Mouse (Mus musculus) MEL (cell line): ENCODE data around the gene Fas. TPM values are rescaled to one million over a fixed set of nuclear protein-coding genes. Genes with fewer than 3 reads are reported as not detected.

ENCODE experiments used
- DNase-seq: peaks from one replicate; pipeline ENCODE4 v3.0.0; 2011; ENCODE audit warnings: low read depth, low spot score
- H3K27ac ChIP-seq: 2 replicates; pipeline ENCODE4 v1.5.1; 2012; ENCODE audit warnings: low read depth, mild to moderate bottlenecking, control low read depth, low read length, moderate library complexity; ENCODE audit not compliant: control insufficient read depth
- H3K27me3 ChIP-seq, 2 experiments: fragments of 150-350 bp in 1 of 2; sonication (generic) in 1 of 2; 2 replicates each; pipeline ENCODE4 v1.6.1; 2012; ENCODE audit warnings: low read length in 2 of 2, mild to moderate bottlenecking in 2 of 2, improper control_type of control experiment in 1 of 2, moderate library complexity in 1 of 2; ENCODE audit not compliant: insufficient read depth in 2 of 2, control insufficient read depth in 1 of 2
- H3K36me3 ChIP-seq, 2 experiments: 2 replicates each; pipeline ENCODE4 v1.6.1; 2012 to 2014; ENCODE audit warnings: low read length in 2 of 2, improper control_type of control experiment in 1 of 2, inconsistent platforms in 1 of 2, mild to moderate bottlenecking in 1 of 2; ENCODE audit not compliant: insufficient read depth in 2 of 2, control insufficient read depth in 1 of 2
- H3K4me1 ChIP-seq, 2 experiments: fragments of 150-350 bp in 1 of 2; sonication (generic) in 1 of 2; 2 replicates each; pipeline ENCODE4 v1.6.1; 2012; ENCODE audit warnings: low read length in 2 of 2, improper control_type of control experiment in 1 of 2, mild to moderate bottlenecking in 1 of 2; ENCODE audit not compliant: insufficient read depth in 2 of 2, control insufficient read depth in 1 of 2
- H3K4me3 ChIP-seq, 2 experiments: fragments of 150-350 bp in 1 of 2; sonication (generic) in 1 of 2; 2 replicates each; pipeline ENCODE4 v1.5.1; 2012; ENCODE audit warnings: low read depth in 2 of 2, low read length in 2 of 2, mild to moderate bottlenecking in 2 of 2, moderate library complexity in 2 of 2, control low read depth in 1 of 2, improper control_type of control experiment in 1 of 2; ENCODE audit not compliant: control insufficient read depth in 1 of 2, insufficient read depth in 1 of 2
- H3K79me2 ChIP-seq: 2 replicates; pipeline ENCODE4 v1.6.1; 2012; ENCODE audit warnings: mild to moderate bottlenecking, low read length, moderate library complexity; ENCODE audit not compliant: control insufficient read depth, poor library complexity, insufficient read depth
- H3K9ac ChIP-seq: 2 replicates; pipeline ENCODE4 v1.6.1; 2012; ENCODE audit warnings: low read depth, mild to moderate bottlenecking, control low read depth, low read length, moderate library complexity; ENCODE audit not compliant: control insufficient read depth, poor library complexity, severe bottlenecking
- H3K9me3 ChIP-seq: fragments of 150-350 bp; sonication (generic); replicated peaks from 2 replicates; pipeline ENCODE4 v1.6.1; 2012; ENCODE audit warnings: mild to moderate bottlenecking, low read length, improper control_type of control experiment, moderate library complexity; ENCODE audit not compliant: insufficient read depth
- CHD1 ChIP-seq: IDR thresholded peaks from 2 replicates; pipeline ENCODE4 v1.6.1; 2012; ENCODE audit warnings: low read depth, mild to moderate bottlenecking, inconsistent platforms, low read length, improper control_type of control experiment
- E2F4 ChIP-seq: IDR thresholded peaks from 2 replicates; pipeline ENCODE4 v1.6.1; 2011; ENCODE audit warnings: low read depth, low read length, improper control_type of control experiment, borderline replicate concordance
- EP300 ChIP-seq, 2 experiments: IDR thresholded peaks; 2 replicates each; pipeline ENCODE4 v1.6.1; 2011; ENCODE audit warnings: improper control_type of control experiment in 2 of 2, low read length in 2 of 2, low read depth in 1 of 2, mild to moderate bottlenecking in 1 of 2
- ETS1 ChIP-seq: IDR thresholded peaks from 2 replicates; pipeline ENCODE4 v1.6.1; 2012; ENCODE audit warnings: low read depth, mild to moderate bottlenecking, inconsistent platforms, low read length, improper control_type of control experiment, moderate library complexity
- MAFK ChIP-seq: IDR thresholded peaks from 2 replicates; pipeline ENCODE4 v1.6.1; 2011; ENCODE audit warnings: low read depth, mild to moderate bottlenecking, low read length, improper control_type of control experiment, borderline replicate concordance
- NELFE ChIP-seq: IDR thresholded peaks from 2 replicates; pipeline ENCODE4 v1.6.1; 2011; ENCODE audit warnings: low read depth, low read length, improper control_type of control experiment
- NRF1 ChIP-seq: IDR thresholded peaks from 2 replicates; pipeline ENCODE4 v1.6.1; 2014; ENCODE audit warnings: low read depth, mild to moderate bottlenecking, inconsistent platforms, low read length, improper control_type of control experiment, moderate library complexity; ENCODE audit not compliant: poor library complexity, insufficient read depth, severe bottlenecking
- POLR2A ChIP-seq, 2 experiments: IDR thresholded peaks; 2 replicates each; pipeline ENCODE4 v1.6.1; 2011 to 2012; ENCODE audit warnings: low read length in 2 of 2, mild to moderate bottlenecking in 2 of 2, control low read depth in 1 of 2, improper control_type of control experiment in 1 of 2, low read depth in 1 of 2, moderate library complexity in 1 of 2; ENCODE audit not compliant: control insufficient read depth in 1 of 2, insufficient read depth in 1 of 2, poor library complexity in 1 of 2
- POLR2AphosphoS5 ChIP-seq: IDR thresholded peaks from 2 replicates; pipeline ENCODE4 v1.6.1; 2012; ENCODE audit warnings: low read depth, borderline replicate concordance, mild to moderate bottlenecking, inconsistent platforms, low read length, moderate library complexity, mixed read lengths
- RAD21 ChIP-seq: IDR thresholded peaks from 2 replicates; pipeline ENCODE4 v1.6.1; 2011; ENCODE audit warnings: mild to moderate bottlenecking, low read depth, low read length, improper control_type of control experiment
- RCOR1 ChIP-seq: IDR thresholded peaks from 2 replicates; pipeline ENCODE4 v1.6.1; 2012; ENCODE audit warnings: low read depth, mild to moderate bottlenecking, inconsistent platforms, low read length, improper control_type of control experiment
- TAL1 ChIP-seq: IDR thresholded peaks from 2 replicates; pipeline ENCODE4 v1.6.1; 2012; ENCODE audit warnings: mild to moderate bottlenecking, inconsistent platforms, low read length, moderate library complexity, mixed read lengths
- UBTF ChIP-seq: IDR thresholded peaks from 2 replicates; pipeline ENCODE4 v1.6.1; 2012; ENCODE audit warnings: low read depth, mild to moderate bottlenecking, inconsistent platforms, low read length, improper control_type of control experiment, moderate library complexity, borderline replicate concordance; ENCODE audit not compliant: insufficient read depth
- ZC3H11A ChIP-seq: IDR thresholded peaks from 2 replicates; pipeline ENCODE4 v1.6.1; 2012; ENCODE audit warnings: low read depth, mild to moderate bottlenecking, inconsistent platforms, low read length, improper control_type of control experiment
- ZKSCAN1 ChIP-seq: IDR thresholded peaks from 2 replicates; pipeline ENCODE4 v1.6.1; 2012; ENCODE audit warnings: low read depth, mild to moderate bottlenecking, inconsistent platforms, low read length, improper control_type of control experiment, moderate library complexity
- polyA plus RNA-seq, 2 experiments: library from polyadenylated mRNA; stranded (reverse) in 1 of 2; unstranded in 1 of 2; fragments of >175 nt in 1 of 2; fragments of >200 nt in 1 of 2; gene quantifications; 2 replicates each; pipeline versions ENCODE4 v1.2.1 to v1.2.4; 2012; ENCODE audit warnings: low replicate concordance in 2 of 2, low read depth in 1 of 2; ENCODE audit not compliant: insufficient read length in 2 of 2, insufficient read depth in 1 of 2, missing spikeins in 1 of 2
- total RNA-seq: library from RNA; depleted of rRNA; stranded (reverse); fragments of 300-350 nt; gene quantifications from 2 replicates; pipeline ENCODE4 v1.2.3, GENCODE M21; 2012

Fas gene
- total and polyA plus RNA-seq, 3 experiments: not detected

DNA sequence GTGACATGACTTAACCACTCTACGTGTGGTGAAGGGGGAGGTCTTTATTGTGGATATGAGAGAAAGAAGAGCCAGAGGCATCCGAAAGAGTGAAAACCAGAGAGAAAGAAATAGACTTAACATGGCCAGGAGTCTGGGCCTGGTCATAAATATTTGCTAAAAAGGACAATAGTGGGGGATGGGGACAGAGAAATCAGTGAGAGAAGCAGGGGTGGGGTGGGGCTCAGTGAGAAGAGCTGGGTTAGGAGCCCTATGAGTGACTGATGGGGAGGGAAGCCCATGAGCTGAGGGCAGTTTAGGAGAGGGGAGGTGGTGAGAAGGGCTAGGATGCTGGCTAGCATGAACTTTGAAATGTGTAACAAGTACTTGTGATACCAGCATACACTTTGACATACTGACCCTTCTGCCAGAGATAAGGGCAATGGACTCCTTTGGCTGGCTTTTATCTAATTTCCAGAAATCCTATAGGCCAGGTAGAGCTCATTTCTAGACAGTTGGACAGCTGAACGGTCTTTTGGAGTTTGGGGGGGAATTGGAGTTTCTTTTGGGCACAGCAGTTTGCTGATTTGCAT, 3.0 kb downstream of the Fas start:
- Histone ChIP-seq H3K4me1 (no peaks in the 10 kb centered on the region), H3K79me2 (no peaks in the 10 kb centered on the region), H3K36me3 (no peaks in the 10 kb centered on the region), H3K27ac (no peak overlapping the region)
- TF ChIP-seq ETS1: no peak
- no peak for TF ChIP-seq TAL1
- no peak for TF ChIP-seq E2F4
- TF ChIP-seq EP300 (IDR thresholded peaks at IDR 0.05; ENCODE audit: low read depth in 1 of 2, low read length in 2 of 2): no peak
- TF ChIP-seq UBTF: no peak
- no peak for TF ChIP-seq POLR2AphosphoS5
- TF ChIP-seq CHD1: no peak
- no peak for TF ChIP-seq RCOR1
- no peak for TF ChIP-seq NELFE
- TF ChIP-seq RAD21: no peak
- no peak for TF ChIP-seq ZKSCAN1
- TF ChIP-seq, all 39 proteins: peak for 0
- Histone ChIP-seq H3K9me3 (no peaks in the 10 kb centered on the region), H3K9ac (no peak overlapping the region), H3K27me3 (no peaks in the 10 kb centered on the region), H3K4me3 (no peak overlapping the region)
- no peak for DNase-seq

DNA sequence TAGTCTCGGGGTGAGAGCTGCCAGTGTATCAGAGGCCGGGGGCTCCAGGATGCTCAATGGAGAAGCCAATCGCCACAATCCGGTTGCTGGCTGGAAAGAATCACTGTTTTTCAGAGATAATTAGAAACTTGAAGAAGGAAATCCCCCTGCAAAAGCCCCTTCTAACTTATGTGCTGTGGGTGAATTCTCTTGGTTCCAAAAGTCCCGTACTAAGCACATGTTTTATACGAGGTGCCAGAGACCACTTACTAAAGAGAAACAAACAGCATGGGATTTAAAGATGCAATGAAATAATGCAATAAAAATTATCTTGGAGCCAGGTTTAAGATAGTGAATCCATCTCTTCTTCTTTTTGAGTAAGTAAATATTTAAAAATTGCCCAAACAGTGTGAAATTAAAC, 5.0 kb downstream of the Fas start:
- Histone ChIP-seq H3K4me1 (no peaks in the 10 kb centered on the region), H3K9ac (no peak overlapping the region), H3K4me3 (no peak overlapping the region), H3K27ac (no peak overlapping the region), H3K36me3 (no peaks in the 10 kb centered on the region), H3K27me3 (no peaks in the 10 kb centered on the region), H3K9me3 (no peaks in the 10 kb centered on the region), H3K79me2 (no peaks in the 10 kb centered on the region)
- TF ChIP-seq NELFE (no peak), RCOR1 (no peak), MAFK (no peak), NRF1 (no peak), E2F4 (no peak), ZC3H11A (no peak), POLR2A (IDR thresholded peaks at IDR 0.05; ENCODE audit: control insufficient read depth in 1 of 2, insufficient read depth in 1 of 2, low read depth in 1 of 2, low read length in 2 of 2, poor library complexity in 1 of 2) (no peak)
- no peak for DNase-seq
